ENCODE assay signal across 8 mouse cellular contexts in the genomic region with DNA sequence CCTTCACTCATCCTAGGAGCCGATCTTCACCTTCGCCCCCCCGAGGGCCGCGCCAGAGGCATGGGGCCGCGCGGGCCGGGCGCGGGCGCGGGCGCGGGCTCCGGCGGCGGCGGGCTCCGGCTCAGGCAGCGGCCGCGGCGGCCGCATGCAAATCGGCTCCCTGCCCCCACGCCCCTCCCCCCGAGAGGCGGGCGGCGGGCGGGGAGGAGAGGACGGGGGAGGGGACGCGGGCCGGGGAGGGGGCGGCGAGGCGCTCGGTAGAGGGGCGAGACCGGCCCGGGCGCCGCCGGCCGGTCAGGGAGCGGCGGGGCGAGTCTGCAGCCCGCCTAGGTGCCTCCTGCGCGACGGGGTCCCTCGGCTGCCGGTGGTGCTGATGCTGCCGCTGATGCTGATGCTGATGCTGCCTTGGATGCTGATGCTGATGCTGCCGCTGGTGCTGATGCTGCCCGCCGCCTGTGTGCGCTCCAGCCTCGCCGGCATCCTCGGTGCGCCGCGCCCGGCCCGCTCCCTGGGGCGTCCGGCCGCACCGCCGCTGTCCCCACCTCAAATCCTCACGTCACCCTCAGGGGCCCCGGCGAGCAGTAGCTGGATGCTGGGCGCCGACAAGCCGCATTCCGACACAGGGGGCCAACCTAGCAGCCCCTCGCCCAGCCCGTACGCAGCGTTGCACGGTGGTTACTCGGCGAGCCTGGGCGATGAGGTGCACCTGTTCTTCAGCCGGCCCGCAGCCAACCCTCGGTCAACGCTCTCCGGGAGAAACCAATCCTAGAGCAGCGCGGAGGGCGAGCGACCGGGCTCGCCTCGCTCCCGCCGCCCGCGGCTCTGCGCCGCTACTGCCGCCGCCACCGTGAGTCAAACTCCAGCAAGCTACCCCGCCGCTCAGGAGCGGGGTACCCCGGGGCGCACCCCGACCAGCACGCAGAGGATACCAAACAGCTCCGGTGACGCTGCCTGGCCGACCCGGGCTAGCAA. TPM values are rescaled to one million over a fixed set of nuclear protein-coding genes. Genes with fewer than 3 reads are reported as not detected.
DNase-seq lines count a peak whose midpoint lies in the region; ATAC-seq lines count a peak whose summit lies in the region.

A gene (minus strand): TSS at position 299 of the 972 bp plus-strand sequence.

- H3K27me3 ChIP-seq in megakaryocyte, embryonic 14.5 days (replicated peaks) = peaks cover 54% of the 10 kb centered on the region
- no peaks in the 10 kb centered on the region for H3K27me3 ChIP-seq in midbrain, embryonic 16.5 days (ENCODE audit: control insufficient read depth, insufficient read depth, low read depth, low read length)

- H3K9me3 ChIP-seq in megakaryocyte, embryonic 14.5 days = peaks cover 5% of the 10 kb centered on the region; the same call in 1 of the 2 replicates
- H3K9me3 ChIP-seq in midbrain, embryonic 16.5 days (replicated peaks; ENCODE audit: control insufficient read depth, low read length, poor library complexity, severe bottlenecking) = no peaks in the 10 kb centered on the region

- WGBS in midbrain, embryonic 16.5 days = under 1% methylated on average over 78 of the region's 121 CpGs

- H3K4me2 ChIP-seq in midbrain, embryonic 16.5 days (ENCODE audit: low read length) = peak within 1 kb of the TSS; percentile 68

- H3K36me3 ChIP-seq in megakaryocyte, embryonic 14.5 days (replicated peaks; ENCODE audit: low read length) = no peaks in the 10 kb centered on the region
- H3K36me3 ChIP-seq in midbrain, embryonic 16.5 days (ENCODE audit: control insufficient read depth, insufficient read depth, low read length) = no peaks in the 10 kb centered on the region

- H3K9ac ChIP-seq in midbrain, embryonic 16.5 days (ENCODE audit: low read depth, low read length) = peak within 1 kb of the TSS; percentile 92

- peak within 1 kb of the TSS; percentile 98 for H3K27ac ChIP-seq in midbrain, embryonic 16.5 days (ENCODE audit: low read length)

- H3K4me1 ChIP-seq in megakaryocyte, embryonic 14.5 days = peaks cover 14% of the 10 kb centered on the region; the same call in 1 of the 2 replicates
- peaks cover 14% of the 10 kb centered on the region for H3K4me1 ChIP-seq in midbrain, embryonic 16.5 days (ENCODE audit: control insufficient read depth, insufficient read depth, low read length)

- ATAC-seq in megakaryocyte, adult 5-6 weeks (ENCODE audit: poor library complexity, severe bottlenecking) = no peak
- peak; percentile 79 for ATAC-seq in midbrain, embryonic 16.5 days
- no peak for ATAC-seq in erythroblast, adult 5-6 weeks (replicated peaks; ENCODE audit: low FRiP score, poor library complexity, severe bottlenecking)

- H3K4me3 ChIP-seq in megakaryocyte, embryonic 14.5 days (replicated peaks) = peak within 1 kb of the TSS; percentile 73
- H3K4me3 ChIP-seq in midbrain, embryonic 16.5 days (ENCODE audit: low read depth, low read length) = peak within 1 kb of the TSS; percentile 75

- peak; percentile 85 to 87 for DNase-seq in cerebellum, postnatal 14 days
- DNase-seq in frontal cortex, postnatal 10 days (ENCODE audit: low spot score in 2 of 2) = peak; percentile 31 to 64
- DNase-seq in left cerebral cortex, adult 8-10 months (ENCODE audit: low spot score in 2 of 2) = peak in 1 of 2 experiments; percentile 50
- DNase-seq in lung, postnatal 14 days = no peak

RNA-seq across cellular contexts. Expression of the gene that starts here (rescaled TPM):
- not detected in 2 replicates for polyA plus RNA-seq in megakaryocyte, embryonic 14.5 days (2012; ENCODE audit: insufficient read depth, low replicate concordance)
- not detected in 2 replicates for total RNA-seq in megakaryocyte, adult 5-6 weeks (2015)
- not detected in 2 replicates for total RNA-seq in megakaryocyte, adult 5-6 weeks (2017)
- 10 to 100 TPM; 55.7 to 67.4 (median 61.4) TPM for total RNA-seq in left cerebral cortex, adult 8-10 months (2022)
- 12.9 and 14.5 TPM in 2 replicates for polyA plus RNA-seq in midbrain, embryonic 16.5 days (2015; fragmentation: Nextera tagmentation; extraction: Ambion mirVana)
- total RNA-seq in erythroblast, adult 5-6 weeks (2015; ENCODE audit: low replicate concordance) = not detected in 2 replicates
- not detected in 2 replicates for total RNA-seq in erythroblast, adult 5-6 weeks (2017; ENCODE audit: low replicate concordance)

Comparison
In these comparisons a context has a peak if more than half of its experiments do, and no peak if none do; other contexts are left out.
1. RNA of the gene that starts here (total RNA-seq): 55.7 to 67.4 TPM in left cerebral cortex, adult 8-10 months; not detected in megakaryocyte, adult 5-6 weeks and not detected in erythroblast, adult 5-6 weeks; every median in the first group is over 10 times any median in the second.
2. RNA of the gene that starts here (polyA plus RNA-seq): 12.9 to 14.5 TPM in midbrain, embryonic 16.5 days; not detected in megakaryocyte, embryonic 14.5 days; every median in the first group is over 10 times any median in the second.